8 mouse cellular contexts compared by ENCODE assay signal in the genomic region with DNA sequence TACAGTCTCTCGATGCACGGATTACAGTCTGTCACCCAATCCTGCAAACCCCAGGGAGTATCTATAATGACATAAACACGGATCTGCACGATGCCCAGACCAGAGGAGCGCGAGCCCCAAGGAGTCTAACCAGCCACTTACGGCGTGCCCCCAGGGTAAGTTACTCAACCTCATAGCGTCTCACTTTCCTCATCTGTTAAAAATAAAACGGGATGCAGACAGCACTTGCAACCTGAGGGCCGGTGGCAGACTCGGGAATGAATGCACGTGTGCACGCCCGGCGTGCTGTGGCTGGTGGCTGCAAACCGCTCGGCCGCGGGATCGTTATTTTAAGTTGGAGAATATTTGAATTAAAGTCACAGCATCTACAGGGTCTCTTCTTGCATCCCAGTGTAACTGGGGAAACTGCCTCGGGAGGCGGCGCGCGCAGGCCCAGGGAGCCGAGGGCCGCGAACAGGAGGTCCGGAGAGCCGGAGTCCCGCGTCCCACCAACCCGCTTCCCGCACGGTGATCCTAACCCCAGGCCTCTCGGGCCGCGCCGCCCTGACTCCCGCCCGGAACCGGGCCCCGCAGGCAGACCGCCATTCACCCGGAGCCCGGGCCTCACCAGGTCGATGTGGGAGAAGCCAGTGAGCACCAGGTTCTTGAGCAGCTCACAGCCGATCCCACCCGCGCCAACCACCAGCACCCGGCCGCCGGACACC. TPM values are rescaled to one million over a fixed set of nuclear protein-coding genes. Genes with fewer than 3 reads are reported as not detected.
DNase-seq lines count a peak whose midpoint lies in the region; TF ChIP-seq lines count a peak whose summit lies in the region.

No protein-coding gene starts in this region.

- TF ChIP-seq CTCF in bone marrow macrophage, adult 2 months (IDR thresholded peaks at IDR 0.05; ENCODE audit: low read depth, low read length) = no peak

- H3K9me3 ChIP-seq in midbrain, embryonic 10.5 days (replicated peaks) = no peaks in the 10 kb centered on the region

- peak; percentile 16 to 27 for DNase-seq in right cerebral cortex, postnatal 36 days (ENCODE audit: low spot score in 2 of 2)
- no peak for DNase-seq in right cerebral cortex, adult 18-20 months
- peak; percentile 30 for DNase-seq in forelimb bud, embryonic 11.5 days (ENCODE audit: low read depth, low spot score)
- peak; percentile 30 to 31 for DNase-seq in left cerebral cortex, postnatal 14 days (ENCODE audit: low spot score in 2 of 2)
- no peak for DNase-seq in midbrain, embryonic 10.5 days (ENCODE audit: low spot score)
- no peak for DNase-seq in adrenal gland, adult 2 months
- no peak for DNase-seq in layer of hippocampus, adult 8-10 months (ENCODE audit: low spot score in 2 of 2)

- intact Hi-C loops in left cerebral cortex, postnatal 14 days (cut with DNase I) = no loop called here

- no peaks in the 10 kb centered on the region for H3K27me3 ChIP-seq in midbrain, embryonic 10.5 days (ENCODE audit: low read depth, poor library complexity, severe bottlenecking)

- H3K4me1 ChIP-seq in bone marrow macrophage, adult 2 months (ENCODE audit: control insufficient read depth, insufficient read depth, low read length) = peaks cover 4% of the 10 kb centered on the region
- peaks cover 12% of the 10 kb centered on the region for H3K4me1 ChIP-seq in midbrain, embryonic 10.5 days

- H3K4me3 ChIP-seq in bone marrow macrophage, adult 2 months (ENCODE audit: insufficient read depth, low read length) = peak overlapping the region; percentile 95
- H3K4me3 ChIP-seq in midbrain, embryonic 10.5 days = peak overlapping the region; percentile 94

- TF ChIP-seq POLR2A in bone marrow macrophage, adult 2 months (IDR thresholded peaks at IDR 0.05; ENCODE audit: borderline replicate concordance, low read depth, low read length) = no peak

- peak overlapping the region; percentile 62 for H3K27ac ChIP-seq in bone marrow macrophage, adult 2 months (ENCODE audit: insufficient read depth, low read depth, low read length)
- peak overlapping the region; percentile 98 for H3K27ac ChIP-seq in midbrain, embryonic 10.5 days (replicated peaks)

- under 1% methylated on average over 48 of the region's 54 CpGs for WGBS in midbrain, embryonic 10.5 days

- H3K36me3 ChIP-seq in midbrain, embryonic 10.5 days = peaks cover 31% of the 10 kb centered on the region

RNA-seq across cellular contexts. Expression of a gene that starts 1.5 kb away (rescaled TPM):
- polyA plus RNA-seq in bone marrow macrophage, adult 2 months (2012; ENCODE audit: insufficient read depth, insufficient read length, missing spikeins) = 63.1 and 63.8 TPM in 2 replicates
- total RNA-seq in left cerebral cortex, postnatal 14 days (2021) = 10 to 100 TPM; 81.0 to 81.1 TPM
- 287 and 288 TPM in 2 replicates for polyA plus RNA-seq in midbrain, embryonic 10.5 days (2016; fragmentation: Nextera tagmentation; extraction: Ambion mirVana)
- total RNA-seq in adrenal gland, adult 2 months (2021) = 10 to 100 TPM; 63.5 to 75.7 TPM
- 22.5 and 25.2 TPM in 2 replicates for polyA plus RNA-seq in adrenal gland, adult 2 months (2012; rRNA removed)
- total RNA-seq in layer of hippocampus, adult 8-10 months (2022) = 10 to 100 TPM; 81.8 to 91.5 (median 88.2) TPM

RNA-seq across cellular contexts. Expression of a gene that starts 28.5 kb away (rescaled TPM):
- polyA plus RNA-seq in bone marrow macrophage, adult 2 months (2012; ENCODE audit: insufficient read depth, insufficient read length, missing spikeins) = 24.5 and 29.4 TPM in 2 replicates
- total RNA-seq in left cerebral cortex, postnatal 14 days (2021) = 10 to 100 TPM; 22.8 to 25.4 TPM
- polyA plus RNA-seq in midbrain, embryonic 10.5 days (2016; fragmentation: Nextera tagmentation; extraction: Ambion mirVana) = 77.9 and 79.9 TPM in 2 replicates
- 10 to 100 TPM; 15.4 to 24.4 TPM for total RNA-seq in adrenal gland, adult 2 months (2021)
- 27.9 and 31.1 TPM in 2 replicates for polyA plus RNA-seq in adrenal gland, adult 2 months (2012; rRNA removed)
- total RNA-seq in layer of hippocampus, adult 8-10 months (2022) = 10 to 100 TPM; 22.8 to 28.3 (median 24.4) TPM

RNA-seq across cellular contexts. Expression of a gene that starts 34.9 kb away (rescaled TPM):
- polyA plus RNA-seq in bone marrow macrophage, adult 2 months (2012; ENCODE audit: insufficient read depth, insufficient read length, missing spikeins) = 3.6 and 4.4 TPM in 2 replicates
- total RNA-seq in left cerebral cortex, postnatal 14 days (2021) = 10 to 100 TPM; 10.2 to 12.1 TPM
- polyA plus RNA-seq in midbrain, embryonic 10.5 days (2016; fragmentation: Nextera tagmentation; extraction: Ambion mirVana) = 3.3 and 5.0 TPM in 2 replicates
- 10 to 100 TPM; 13.6 to 32.2 TPM for total RNA-seq in adrenal gland, adult 2 months (2021)
- 33.7 and 49.8 TPM in 2 replicates for polyA plus RNA-seq in adrenal gland, adult 2 months (2012; rRNA removed)
- total RNA-seq in layer of hippocampus, adult 8-10 months (2022) = 10 to 100 TPM; 12.5 to 15.4 (median 13.7) TPM

Comparison
In these comparisons a context has a peak if more than half of its experiments do, and no peak if none do; other contexts are left out.
1. DNase-seq: peak in right cerebral cortex, postnatal 36 days (2 of 2), forelimb bud, embryonic 11.5 days (single experiment) and left cerebral cortex, postnatal 14 days (2 of 2); none in right cerebral cortex, adult 18-20 months (single experiment), midbrain, embryonic 10.5 days (single experiment), adrenal gland, adult 2 months (single experiment) and layer of hippocampus, adult 8-10 months (0 of 2).